Mouse (Mus musculus) heart, postnatal 0 days (tissue): Measurements from ENCODE around the gene Wwox.

Experiments
- CTCF ChIP-seq: IDR thresholded peaks from 2 replicates; pipeline ENCODE4 v1.5.1; 2016; ENCODE audit warnings: antibody characterized with exemption, control low read depth, low read depth
- EP300 ChIP-seq: IDR thresholded peaks from 2 replicates; pipeline ENCODE4 v1.6.1; 2016; ENCODE audit warnings: antibody characterized with exemption, low read depth

- no peak for TF ChIP-seq CTCF
- no peak for TF ChIP-seq EP300
Measured at GRCm38 (mm10) chr8:114561191-114561590, 121.7 kb downstream of the Wwox start.
